Mouse (Mus musculus): ENCODE results near the gene Vmn1r72.
A peak's percentile ranks its signal among the peaks of the same experiment; 100 is the strongest.
"Not testable (repeated sequence)": the region's sequence is repeated elsewhere in the genome, so short reads cannot be mapped to it uniquely, and the experiment has no call there.

Vmn1r72 gene

GRCm38 (mm10) chr7:11680047-11680446 lies at the start of gene Vmn1r72:
Gene Vmn1r72, minus strand, starts transcription at chr7:11680147.
- DNase-seq, result not testable (repeated sequence)

DNA sequence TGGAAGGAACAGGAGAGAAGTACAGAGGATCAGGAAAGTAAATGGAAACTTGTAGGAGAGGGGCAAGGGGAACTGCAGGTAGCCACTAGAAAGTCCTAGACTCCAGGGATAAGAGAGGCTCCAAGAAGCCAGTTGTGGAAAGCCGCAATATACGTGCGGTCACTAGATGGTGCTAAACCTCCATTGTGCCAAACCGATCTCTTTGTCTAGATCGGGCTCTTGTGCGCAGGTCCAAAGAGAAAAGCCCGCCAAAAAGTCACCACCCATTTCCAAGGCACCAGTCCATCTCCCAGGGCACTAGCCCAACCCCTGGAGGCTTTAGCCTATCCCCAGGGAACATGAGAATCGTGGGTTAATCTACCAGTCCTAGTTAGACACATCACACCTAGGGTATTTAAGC lies 62.9 kb downstream of the Vmn1r72 start:
- DNase-seq, result peak; percentile 1 to 6
